Comparison of ENCODE assay signal across 11 mouse cellular contexts in the genomic region with DNA sequence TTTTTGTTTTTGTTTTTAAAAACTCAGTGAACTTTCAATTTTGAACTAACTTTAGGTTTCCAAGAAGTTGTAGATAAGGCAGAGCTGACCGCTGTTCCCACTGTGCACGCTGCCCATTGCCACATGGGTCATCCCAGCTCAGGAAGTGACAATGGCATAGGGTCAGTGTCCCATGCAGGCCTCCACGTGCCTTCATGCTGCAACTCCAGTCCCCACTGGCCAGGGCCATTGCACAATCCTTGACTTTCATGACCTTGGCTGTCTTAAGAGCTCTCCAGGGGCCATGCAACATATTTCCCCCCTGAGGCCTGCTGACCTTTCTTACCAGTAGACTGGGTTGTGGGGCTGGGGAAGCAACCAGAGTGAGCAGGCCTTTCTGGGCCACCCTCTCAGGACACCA. TPM values are rescaled to one million over a fixed set of nuclear protein-coding genes. Genes with fewer than 3 reads are reported as not detected.
A peak's percentile ranks its signal among the peaks of the same experiment; 100 is the strongest.
DNase-seq lines count a peak whose midpoint lies in the region; ATAC-seq and TF ChIP-seq lines count a peak whose summit lies in the region.
"Had no signal": no experiment of that assay in that cellular context is flagged by ENCODE, and none has a peak within 500 bp of the region (broad histone marks: within the 10 kb centered on the region; RNA-seq: fewer than 3 reads in every experiment).

No protein-coding gene starts in this region.

- H3K4me1 ChIP-seq in liver, postnatal 0 days (ENCODE audit: insufficient read depth): peaks cover 24% of the 10 kb centered on the region
- H3K4me1 ChIP-seq in limb, embryonic 10.5 days: no peaks in the 10 kb centered on the region

- 0 out of 2 replicates have a peak overlapping the region, but pooled peaks have one; percentile 2 for H3K4me2 ChIP-seq in liver, postnatal 0 days (ENCODE audit: low read depth, low read length)
- H3K4me2 ChIP-seq: lung, embryonic 14.5 days; neural tube, embryonic 13.5 days had no signal

- 36% methylated on average over 3 of the region's 3 CpGs for WGBS in liver, postnatal 0 days (ENCODE audit: insufficient replicate concordance)
- 93% methylated on average over 3 of the region's 3 CpGs for WGBS in limb, embryonic 10.5 days

- ATAC-seq in liver, postnatal 0 days: peak; percentile 88

- H3K4me3 ChIP-seq in gastrocnemius, adult 2 months: no peak overlapping the region
- H3K4me3 ChIP-seq in liver, postnatal 0 days (ENCODE audit: low read depth, low read length): no peak overlapping the region
- no peak overlapping the region for H3K4me3 ChIP-seq in limb, embryonic 10.5 days
- H3K4me3 ChIP-seq: neural tube, embryonic 13.5 days had no signal

- peak; percentile 73 for DNase-seq in gastrocnemius, adult 2 months
- no peak for DNase-seq in gastrocnemius, postnatal 25 days
- DNase-seq in ovary, postnatal 36 days (ENCODE audit: low spot score): peak; percentile 38
- DNase-seq in ovary, postnatal 14 days (ENCODE audit: low spot score): no peak
- peak; percentile 74 for DNase-seq in liver, postnatal 0 days
- DNase-seq in limb, embryonic 10.5 days (ENCODE audit: low spot score): no peak
- DNase-seq in cerebellum, adult 8-10 months: no peak
- no peak for DNase-seq in cerebellum, adult 11 months
- DNase-seq: cerebellum, adult 11-12 months; lung, embryonic 14.5 days had no signal

- intact Hi-C loops in gastrocnemius, adult 2 months (cut with DNase I): no loop called here

- no peak overlapping the region for H3K9ac ChIP-seq in liver, postnatal 0 days (replicated peaks)
- H3K9ac ChIP-seq: lung, embryonic 14.5 days; neural tube, embryonic 13.5 days had no signal

- peaks cover 6% of the 10 kb centered on the region; the same call in 1 of the 2 replicates for H3K36me3 ChIP-seq in liver, postnatal 0 days (replicated peaks; ENCODE audit: insufficient read depth, low read length)
- peaks cover 91% of the 10 kb centered on the region for H3K36me3 ChIP-seq in limb, embryonic 10.5 days

- H3K27ac ChIP-seq in gastrocnemius, adult 2 months: peak overlapping the region; percentile 36
- peak overlapping the region; percentile 89 for H3K27ac ChIP-seq in liver, postnatal 0 days (ENCODE audit: low read depth)
- no peak overlapping the region for H3K27ac ChIP-seq in limb, embryonic 10.5 days
- H3K27ac ChIP-seq: neural tube, embryonic 13.5 days had no signal

- no peak for TF ChIP-seq CTCF in gastrocnemius, adult 2 months (IDR thresholded peaks at IDR 0.05)
- TF ChIP-seq CTCF in liver, postnatal 0 days (IDR thresholded peaks at IDR 0.05; ENCODE audit: low read depth): no peak

- no peaks in the 10 kb centered on the region for H3K9me3 ChIP-seq in liver, postnatal 0 days (ENCODE audit: low read length)
- no peaks in the 10 kb centered on the region for H3K9me3 ChIP-seq in limb, embryonic 10.5 days (replicated peaks)

- TF ChIP-seq EP300 in liver, postnatal 0 days (IDR thresholded peaks at IDR 0.05; ENCODE audit: low read depth): peak; percentile 85

- H3K27me3 ChIP-seq in liver, postnatal 0 days (ENCODE audit: insufficient read depth, low read length): no peaks in the 10 kb centered on the region
- no peaks in the 10 kb centered on the region for H3K27me3 ChIP-seq in limb, embryonic 10.5 days (ENCODE audit: low read depth, poor library complexity, severe bottlenecking)
- H3K27me3 ChIP-seq: neural tube, embryonic 13.5 days had no signal

RNA-seq across cellular contexts. Expression of gene Dusp1, which starts 9.4 kb away (rescaled TPM):
- total RNA-seq in gastrocnemius, adult 2 months (2021): 10 to 100 TPM; 73.0 to 89.6 TPM
- total RNA-seq in gastrocnemius, postnatal 25 days (2021): 10 to 100 TPM; 49.2 to 82.2 TPM
- 13.4 and 14.2 TPM in 2 replicates for polyA plus RNA-seq in liver, postnatal 0 days (2015; fragmentation: Nextera tagmentation; extraction: Ambion mirVana)
- polyA plus RNA-seq in limb, embryonic 10.5 days (2016; fragmentation: Nextera tagmentation; extraction: Ambion mirVana): 23.5 and 26.1 TPM in 2 replicates

RNA-seq across cellular contexts. Expression of gene Ergic1, which starts 10.1 kb away (rescaled TPM):
- total RNA-seq in gastrocnemius, adult 2 months (2021): 10 to 100 TPM; 40.3 to 60.3 TPM
- 10 to 100 TPM; 52.0 to 61.0 TPM for total RNA-seq in gastrocnemius, postnatal 25 days (2021)
- 34.4 and 35.0 TPM in 2 replicates for polyA plus RNA-seq in liver, postnatal 0 days (2015; fragmentation: Nextera tagmentation; extraction: Ambion mirVana)
- polyA plus RNA-seq in limb, embryonic 10.5 days (2016; fragmentation: Nextera tagmentation; extraction: Ambion mirVana): 114 and 121 TPM in 2 replicates

Comparison
In these comparisons a context has a peak if more than half of its experiments do, and no peak if none do; other contexts are left out.
1. DNase-seq: peak in gastrocnemius, adult 2 months (single experiment), ovary, postnatal 36 days (single experiment) and liver, postnatal 0 days (single experiment); none in gastrocnemius, postnatal 25 days (single experiment), ovary, postnatal 14 days (single experiment), limb, embryonic 10.5 days (single experiment), cerebellum, adult 8-10 months (single experiment) and cerebellum, adult 11 months (single experiment).